Mouse (Mus musculus): ENCODE data around the gene Magi3.

The Magi3 gene

DNA sequence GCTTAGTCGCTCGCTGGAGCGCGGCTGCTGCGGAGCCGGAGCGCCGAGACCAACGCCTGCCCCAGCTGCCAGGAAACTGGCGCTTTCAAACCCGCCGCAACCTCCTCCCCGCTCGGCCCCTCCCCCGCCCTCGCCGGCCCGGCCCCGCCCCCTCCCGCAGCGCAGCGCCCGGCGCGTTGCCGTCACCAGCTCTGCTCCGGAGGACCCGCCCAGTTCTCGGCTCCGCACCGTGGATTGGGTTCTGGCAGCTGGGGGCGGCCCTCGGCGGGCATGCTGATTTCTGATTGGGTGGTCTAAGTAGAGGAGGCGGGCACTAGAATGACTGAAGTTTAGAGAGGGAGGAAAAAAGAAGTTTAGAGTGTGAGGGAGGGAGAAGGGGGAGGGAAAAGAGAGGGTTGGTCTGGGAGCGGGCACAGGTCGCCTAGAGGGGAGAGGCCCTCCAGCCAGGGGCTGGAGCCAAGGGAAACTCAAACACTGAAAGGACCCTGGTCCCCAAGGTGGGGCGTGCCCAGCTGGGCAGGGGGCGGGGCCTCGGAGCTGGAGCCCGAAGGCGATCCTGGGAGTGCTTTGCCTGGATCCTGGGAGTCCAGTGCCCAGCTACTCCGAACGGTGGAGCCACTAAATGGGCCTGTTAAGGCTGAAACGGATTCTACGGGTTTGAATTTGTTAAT, at the start of gene Magi3:
TSS of gene Magi3 (minus strand) at position 80 of the 671 bp plus-strand sequence.
- peak; percentile 97 for DNase-seq

DNA sequence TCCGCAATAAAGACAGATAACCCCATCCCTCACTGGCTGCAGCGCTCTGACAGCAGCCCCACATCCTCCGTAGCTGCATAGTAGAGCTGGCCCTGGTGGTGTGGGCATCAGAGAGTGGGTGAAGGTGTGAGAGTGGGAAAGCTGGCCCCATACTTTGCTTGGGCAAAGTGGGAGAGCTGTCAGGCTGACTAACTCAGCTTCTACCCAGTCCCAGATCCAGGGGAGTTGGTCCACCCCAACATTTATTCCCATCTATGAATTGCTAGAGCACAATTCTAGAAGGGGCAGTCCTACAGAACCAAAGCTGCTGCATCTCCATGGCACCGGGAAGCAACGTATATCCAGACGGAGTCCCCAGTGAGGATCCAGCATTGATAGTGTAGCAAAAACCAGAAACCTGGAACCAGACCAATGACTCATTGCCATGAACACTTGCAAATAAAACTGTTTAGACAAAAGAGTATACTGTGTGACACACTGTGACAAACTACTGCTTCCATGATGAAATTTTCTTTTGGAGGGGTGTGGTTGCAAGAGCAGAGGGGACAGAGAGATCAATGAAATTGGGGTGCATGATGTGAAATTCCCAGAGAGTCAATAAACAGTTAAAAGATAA, 44.5 kb upstream of the Magi3 start:
- DNase-seq, result no peak

- DNase-seq, result no peak
These were observed 40.0 kb upstream of the Magi3 start for GRCm38 (mm10) chr3:104260221-104260620.

DNA sequence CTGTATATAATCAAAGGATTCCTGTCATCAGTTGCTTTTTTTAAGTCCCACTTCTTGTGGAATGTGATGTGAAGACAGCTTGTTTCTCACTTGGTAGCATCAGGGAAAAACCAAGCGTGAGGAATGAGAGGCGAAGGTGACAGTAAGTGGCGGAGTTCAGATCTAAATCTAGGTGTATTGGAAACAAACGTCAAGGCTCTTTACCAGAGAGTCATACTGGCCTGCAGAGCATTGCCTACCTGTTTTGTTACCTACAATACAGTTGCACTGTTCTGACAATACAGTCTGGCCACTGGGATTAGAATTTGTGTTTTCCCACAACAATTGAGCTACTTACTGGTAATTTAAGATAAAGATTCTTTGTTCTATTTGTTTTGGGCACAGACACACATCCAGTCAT, 39.0 kb upstream of the Magi3 start:
- DNase-seq, result no peak

DNA sequence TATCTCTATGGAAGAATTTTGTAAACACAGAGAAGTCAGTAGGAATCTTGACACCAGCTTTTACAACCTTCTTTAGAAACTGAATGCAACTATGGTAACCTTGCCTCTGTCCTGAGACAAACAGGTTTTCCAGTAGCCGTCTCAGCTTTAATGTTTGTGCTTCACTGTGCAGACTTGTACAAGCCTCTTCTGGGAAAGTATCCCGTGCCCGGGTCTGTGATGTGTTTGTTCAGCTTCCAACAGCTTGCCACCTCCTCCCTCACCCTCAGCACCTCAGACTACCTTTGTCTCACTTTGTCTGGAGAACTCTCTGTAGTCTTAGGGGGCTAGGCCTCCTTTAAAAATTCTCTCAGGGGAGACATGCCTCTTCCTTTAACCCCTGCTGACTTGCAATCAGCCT, 36.9 kb upstream of the Magi3 start:
- DNase-seq, result no peak

DNA sequence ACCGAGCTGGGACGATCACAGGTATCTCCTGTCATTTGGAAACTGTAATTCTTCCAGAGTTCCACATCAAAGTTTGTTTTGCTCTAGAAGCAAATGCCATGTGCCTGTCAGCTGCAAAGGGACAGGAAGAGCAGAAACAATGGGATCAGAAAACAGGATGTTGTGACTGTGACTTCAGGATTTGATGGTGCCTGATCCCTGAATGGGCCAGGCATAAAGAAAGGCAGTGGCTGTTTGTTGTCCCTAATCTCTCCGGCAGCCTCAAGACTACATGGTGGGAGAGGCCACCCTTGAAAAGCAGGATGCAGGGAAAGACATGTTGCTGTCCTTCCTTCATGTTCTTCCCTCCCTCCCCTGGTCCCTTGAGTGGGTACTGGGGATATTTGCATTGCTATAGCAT, 33.6 kb upstream of the Magi3 start:
- DNase-seq, result peak; percentile 5

- DNase-seq, result no peak
These were observed 27.7 kb upstream of the Magi3 start for GRCm38 (mm10) chr3:104247850-104248249.

DNA sequence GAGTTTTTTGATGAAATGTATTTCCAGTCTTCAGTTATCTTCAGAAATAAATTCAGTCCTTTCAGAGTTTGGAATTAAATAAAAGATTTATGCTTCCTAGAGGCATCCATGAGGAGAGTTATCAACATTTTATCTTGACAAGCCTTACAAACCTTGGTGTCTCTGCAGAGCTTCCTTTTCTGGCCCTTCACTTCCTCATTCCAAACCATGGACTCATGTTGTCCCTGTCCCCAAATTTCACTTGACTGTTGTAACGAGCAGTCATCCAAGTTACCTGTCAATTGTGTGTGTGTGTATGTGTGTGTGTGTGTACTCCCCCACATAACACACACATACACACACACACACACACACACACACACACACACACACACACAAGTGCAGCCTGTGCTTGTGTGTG, 26.9 kb upstream of the Magi3 start:
- DNase-seq, result no peak

DNA sequence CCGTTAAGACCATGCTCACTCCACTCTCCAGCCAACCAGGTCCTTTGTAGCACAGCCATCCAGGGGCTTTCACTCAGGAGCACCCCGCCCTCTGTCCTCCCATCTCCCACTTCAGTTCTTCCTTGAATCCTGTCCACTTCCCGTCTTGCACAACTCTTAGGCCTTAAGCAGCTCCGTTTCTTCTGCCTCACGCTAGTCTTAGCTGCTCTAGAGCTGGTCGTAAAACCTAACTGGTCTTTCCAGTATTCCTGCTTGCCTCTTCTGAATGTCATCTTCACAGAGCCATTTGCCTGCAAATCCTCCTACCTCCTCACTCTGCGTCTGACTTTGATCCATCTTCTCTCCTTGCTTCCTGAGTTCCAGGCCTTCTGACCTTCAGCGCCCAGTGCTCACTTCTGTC, 24.2 kb upstream of the Magi3 start:
- no peak for DNase-seq

GRCm38 (mm10) chr3:104243972-104244371, 23.8 kb upstream of the Magi3 start:
- DNase-seq, result no peak

DNA sequence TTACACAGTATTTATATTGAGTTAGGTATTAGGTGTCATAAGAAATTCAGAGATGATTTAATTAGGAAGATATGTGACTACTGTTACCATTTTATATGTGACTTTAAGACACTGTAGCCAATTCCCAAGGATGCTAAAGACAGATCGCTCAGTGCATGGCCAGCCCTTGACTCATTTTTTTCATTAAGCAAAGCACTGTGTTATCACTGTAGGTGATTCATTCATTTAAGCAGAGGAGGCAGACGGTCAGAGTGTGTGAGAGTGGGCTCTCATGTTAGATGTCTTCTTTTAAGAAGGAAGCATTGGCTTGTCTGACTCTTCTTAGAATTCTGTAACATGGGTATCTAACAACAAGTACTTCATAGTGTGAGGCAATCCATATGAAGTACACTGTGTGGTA, 19.6 kb upstream of the Magi3 start:
- DNase-seq, result no peak

DNA sequence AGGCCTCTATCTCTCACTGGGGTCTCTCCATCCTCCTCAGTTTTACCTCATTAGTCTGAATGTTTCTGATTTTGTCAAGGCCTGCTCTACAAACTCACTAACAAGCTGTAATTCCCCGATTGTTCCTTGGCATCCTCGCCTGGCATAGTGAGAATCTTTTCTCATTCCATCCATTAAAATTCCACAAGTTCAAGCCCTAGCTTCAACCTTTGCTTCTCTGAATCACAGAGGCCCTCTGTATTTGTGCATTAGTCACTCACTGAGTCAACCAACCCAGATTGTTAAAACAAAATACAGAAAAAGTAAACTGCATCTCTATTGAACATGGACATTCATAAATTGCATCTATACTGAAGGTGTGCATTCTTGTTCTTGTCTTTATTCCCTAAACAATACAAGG, 19.2 kb upstream of the Magi3 start:
- no peak for DNase-seq

DNA sequence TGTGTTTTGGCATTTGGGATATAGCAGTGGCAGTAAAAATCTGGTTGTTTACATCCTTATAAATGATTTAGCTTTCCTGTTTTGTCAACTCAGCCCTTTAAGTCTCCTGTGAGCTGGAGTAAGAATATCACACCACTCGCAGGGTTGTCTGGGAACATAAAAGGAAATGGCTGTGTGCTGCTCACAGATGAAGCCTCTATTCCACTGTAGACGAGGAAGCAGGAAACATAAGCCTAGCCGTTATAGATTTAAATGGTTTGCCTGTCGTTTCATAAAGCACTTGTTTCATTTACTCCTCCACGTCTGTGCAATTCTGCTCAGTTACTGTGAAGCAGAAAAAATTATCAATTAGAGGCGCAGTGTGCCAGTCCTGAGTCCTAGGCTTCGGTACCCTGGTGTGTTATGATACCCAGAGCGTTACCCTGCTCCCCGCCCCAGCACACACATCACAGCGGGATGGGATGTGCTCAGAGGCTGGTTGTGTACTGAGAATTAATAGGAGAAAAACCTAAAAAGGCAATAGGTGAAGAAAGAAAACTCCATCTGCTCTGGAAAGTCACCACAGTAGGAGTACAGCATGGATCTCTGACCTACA, 17.8 kb upstream of the Magi3 start:
- no peak for DNase-seq

DNA sequence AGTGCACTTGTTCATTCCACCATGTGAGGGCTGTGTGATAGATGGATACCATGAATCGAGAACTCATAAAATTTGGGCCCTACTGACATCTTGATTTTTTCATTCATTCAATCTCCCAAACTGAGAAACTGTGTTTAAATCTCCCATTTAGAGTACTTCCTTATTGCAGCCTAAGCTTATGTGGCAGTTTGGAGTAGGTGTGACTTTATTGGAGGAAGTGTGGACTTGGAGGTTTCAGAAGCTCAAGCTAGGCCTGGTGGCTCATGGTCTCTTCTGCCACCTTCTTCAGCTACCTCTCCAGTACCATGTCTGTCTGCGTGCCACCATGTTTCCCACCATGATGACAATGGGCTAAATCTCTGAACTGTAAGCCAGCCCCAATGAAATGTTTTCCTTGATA, 15.9 kb upstream of the Magi3 start:
- DNase-seq, result no peak

GRCm38 (mm10) chr3:104235099-104235498, 14.9 kb upstream of the Magi3 start:
- DNase-seq, result no peak

GRCm38 (mm10) chr3:104233366-104234312, 13.5 kb upstream of the Magi3 start:
- peak; percentile 40 for DNase-seq

DNA sequence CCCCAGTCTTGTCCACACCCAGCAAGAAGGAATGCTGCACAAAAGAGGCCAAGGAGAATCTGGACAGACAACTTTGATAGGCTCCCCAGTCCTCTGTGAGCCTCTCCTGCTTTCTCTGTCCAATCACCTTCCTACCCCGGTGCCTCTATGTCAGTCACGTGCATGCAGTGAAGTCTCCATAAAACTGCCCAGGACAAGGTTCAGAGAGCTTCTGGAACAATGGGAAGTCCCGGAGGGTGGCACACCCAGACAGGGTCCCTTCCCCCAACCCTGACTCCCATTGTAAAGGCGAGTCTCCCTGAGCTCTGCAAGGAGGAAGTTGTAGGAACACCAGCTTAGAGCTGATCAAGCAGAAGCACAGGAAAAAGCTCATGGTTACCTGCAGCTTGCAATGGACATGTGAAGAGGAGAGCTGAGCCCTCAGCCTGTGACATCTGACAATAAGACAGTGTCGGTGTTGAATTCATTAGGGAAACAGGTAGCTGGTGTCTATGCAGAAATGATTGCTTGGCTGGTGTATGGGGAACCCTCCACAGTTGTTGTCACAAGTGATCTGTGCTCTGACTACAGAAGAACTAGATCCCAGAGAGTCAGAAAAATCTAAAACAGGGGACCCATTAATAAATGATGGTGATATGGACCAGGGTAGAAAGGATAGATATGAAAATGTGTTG, 7.4 kb upstream of the Magi3 start:
- DNase-seq, result peak; percentile 37

DNA sequence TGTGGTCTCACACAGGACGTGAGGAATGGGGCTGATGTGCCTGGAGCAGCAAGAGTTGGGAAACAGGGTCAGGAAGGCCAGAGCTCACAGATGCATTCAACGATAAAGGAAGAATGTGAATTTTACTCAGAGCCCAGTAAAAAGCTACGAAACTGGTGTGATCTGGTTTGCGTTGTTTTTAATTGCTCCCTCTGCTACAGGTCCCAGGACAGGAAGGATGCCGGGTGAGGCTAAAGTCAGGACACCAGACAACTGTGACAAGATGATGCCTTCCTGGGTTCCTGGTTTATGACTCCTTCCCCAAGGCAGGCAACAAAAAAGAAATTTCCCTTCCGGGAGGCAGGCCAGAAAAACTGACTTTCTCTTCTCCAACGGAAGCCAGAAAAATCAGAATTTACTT, 6.6 kb upstream of the Magi3 start:
- DNase-seq, result no peak

GRCm38 (mm10) chr3:104221156-104221555, 982 bp upstream of the Magi3 start:
- peak; percentile 11 for DNase-seq

GRCm38 (mm10) chr3:104219531-104220294, 461 bp downstream of the Magi3 start:
- peak; percentile 56 for DNase-seq

- peak; percentile 42 for DNase-seq
These were observed 1.2 kb downstream of the Magi3 start for GRCm38 (mm10) chr3:104218926-104219325.

GRCm38 (mm10) chr3:104189823-104190222, 30.4 kb downstream of the Magi3 start:
- no peak for DNase-seq
